Mouse (Mus musculus): ENCODE measurements around the gene Eid1.

- TF ChIP-seq CTCF (IDR thresholded peaks at IDR 0.05; ENCODE audit: low read depth, low read length): no peak
- TF ChIP-seq GATA1 (IDR thresholded peaks at IDR 0.05; ENCODE audit: borderline replicate concordance, low read length): no peak
Observed at GRCm38 (mm10) chr2:125692010-125692409, 19.1 kb downstream of the Eid1 start.
